Mouse (Mus musculus) gastrocnemius, postnatal 25 days (tissue): ENCODE results near the gene Krtap9-5. TPM values are rescaled to one million over a fixed set of nuclear protein-coding genes. Genes with fewer than 3 reads are reported as not detected.

Source experiments
- total RNA-seq, 2 experiments: library from RNA; stranded (reverse); gene quantifications; 1 replicate in 1 of 2; 2 replicates in 1 of 2; pipeline ENCODE4 v1.2.3; 2021

Krtap9-5 gene
- total RNA-seq, 2 experiments from 2014 or later, result not detected

Other genes starting within 250 kb of the Krtap9-5 start
- not detected for gene Gm14180, start 214.2 kb upstream of the Krtap9-5 start, total RNA-seq
- not detected for gene Gm11595, start 175.6 kb upstream of the Krtap9-5 start, total RNA-seq
- gene Krtap4-8, start 167.8 kb upstream of the Krtap9-5 start, total RNA-seq, result not detected
- not detected for gene Krtap4-9, start 163.3 kb upstream of the Krtap9-5 start, total RNA-seq
- gene Gm11596, start 155.0 kb upstream of the Krtap9-5 start, total RNA-seq, result not detected
- not detected for gene Gm11569, start 149.5 kb upstream of the Krtap9-5 start, total RNA-seq
- not detected for gene Gm11554, start 144.0 kb upstream of the Krtap9-5 start, total RNA-seq
- gene Krtap4-13, start 138.6 kb upstream of the Krtap9-5 start, total RNA-seq, result not detected
- not detected for gene Gm11564, start 132.8 kb upstream of the Krtap9-5 start, total RNA-seq
- not detected for gene 2300003K06Rik, start 110.4 kb upstream of the Krtap9-5 start, total RNA-seq
- not detected for gene Krtap4-16, start 96.9 kb upstream of the Krtap9-5 start, total RNA-seq
- not detected for gene Gm11568, start 90.6 kb upstream of the Krtap9-5 start, total RNA-seq
- not detected for gene Gm11559, start 84.0 kb upstream of the Krtap9-5 start, total RNA-seq
- gene Krtap9-1, start 75.1 kb upstream of the Krtap9-5 start, total RNA-seq, result not detected
- not detected for gene Gm11567, start 69.3 kb upstream of the Krtap9-5 start, total RNA-seq
- gene Krtap31-1, start 40.6 kb upstream of the Krtap9-5 start, total RNA-seq, result not detected
- not detected for gene Gm11565, start 33.7 kb upstream of the Krtap9-5 start, total RNA-seq
- not detected for gene Krtap31-2, start 12.2 kb upstream of the Krtap9-5 start, total RNA-seq
- not detected for gene Krtap29-1, start 30.6 kb downstream of the Krtap9-5 start, total RNA-seq
- gene Krtap16-1, start 38.1 kb downstream of the Krtap9-5 start, total RNA-seq, result not detected
- gene Krtap17-1, start 45.5 kb downstream of the Krtap9-5 start, total RNA-seq, result not detected
- not detected for gene Krt33a, start 67.7 kb downstream of the Krtap9-5 start, total RNA-seq
- not detected for gene Krt33b, start 81.4 kb downstream of the Krtap9-5 start, total RNA-seq
- gene Krt34, start 93.1 kb downstream of the Krtap9-5 start, total RNA-seq, result not detected
- gene Krt31, start 102.1 kb downstream of the Krtap9-5 start, total RNA-seq, result not detected
- not detected for gene Krt32, start 139.8 kb downstream of the Krtap9-5 start, total RNA-seq
- gene Krt35, start 147.8 kb downstream of the Krtap9-5 start, total RNA-seq, result not detected
- gene Krt36, start 157.2 kb downstream of the Krtap9-5 start, total RNA-seq, result under 1 TPM in 1 of 2 experiments, not detected in 1; 0.16 TPM
- not detected for gene Krt13, start 173.1 kb downstream of the Krtap9-5 start, total RNA-seq
- not detected for gene Krt15, start 187.5 kb downstream of the Krtap9-5 start, total RNA-seq
- under 1 TPM in 1 of 2 experiments, not detected in 1; 0.28 TPM for gene Krt19, start 200.2 kb downstream of the Krtap9-5 start, total RNA-seq
- gene Krt9, start 244.8 kb downstream of the Krtap9-5 start, total RNA-seq, result not detected